Mouse (Mus musculus): Measurements from ENCODE around the gene Ttll5.

DNA sequence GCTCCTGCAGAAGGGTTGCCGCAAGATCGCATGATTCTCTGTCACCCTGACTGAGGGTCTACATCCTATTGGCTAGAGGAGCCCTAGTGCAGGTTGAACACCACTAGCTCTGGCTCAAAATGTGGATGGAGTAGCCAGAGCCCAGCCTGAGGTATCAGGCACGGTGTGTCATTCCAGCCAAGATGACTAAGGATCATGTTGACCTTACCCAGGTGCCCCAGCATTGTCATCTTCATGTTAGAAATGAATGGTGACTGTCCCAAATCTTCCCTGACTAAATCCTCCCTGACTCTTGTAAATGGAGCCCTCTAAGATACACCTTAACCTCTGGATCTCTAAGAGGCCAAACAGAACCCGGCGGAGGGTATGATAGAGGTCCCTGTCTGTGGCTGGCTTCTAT is 44.8 kb upstream of the Ttll5 start:
- TF ChIP-seq POLR2A (IDR thresholded peaks at IDR 0.05; ENCODE audit: borderline replicate concordance, insufficient read depth, low read length) (no peak), CTCF (IDR thresholded peaks at IDR 0.05; ENCODE audit: borderline replicate concordance, insufficient read depth, low read depth, low read length) (no peak)

All from cerebellum, adult 2 months (tissue).